ENCODE assay signal across 1 mouse cellular context in the genomic region with DNA sequence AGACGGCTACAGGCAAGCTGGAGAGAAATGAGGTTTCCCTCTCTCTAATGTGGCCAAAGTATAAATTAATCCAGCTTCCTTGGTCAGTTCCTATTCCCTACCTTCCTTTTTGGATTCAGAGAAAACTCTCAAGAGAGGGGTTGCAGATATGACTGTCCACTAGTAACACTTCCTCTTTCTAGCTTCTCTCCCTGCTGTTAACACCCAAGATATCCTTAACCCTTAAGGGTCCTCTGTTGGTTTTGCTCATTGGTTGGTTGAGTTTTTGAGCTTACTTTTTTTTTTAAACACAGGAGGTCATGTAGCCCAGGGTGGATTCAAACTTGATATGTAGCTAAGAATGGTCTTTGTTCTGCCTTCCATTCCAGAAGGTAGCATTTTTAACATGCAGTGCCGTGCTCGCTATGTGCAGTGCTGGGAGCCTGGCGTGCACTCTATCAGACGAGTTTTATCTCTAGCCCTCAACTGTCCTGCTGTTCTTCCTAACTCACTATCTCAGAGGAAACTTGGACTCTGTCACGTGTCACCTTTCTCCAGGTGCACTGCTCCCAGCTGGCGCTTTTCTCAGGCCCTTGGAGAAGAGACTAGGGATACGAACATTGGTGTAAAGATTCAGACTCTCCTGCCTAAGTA.
TF ChIP-seq lines count a peak whose summit lies in the region.

No protein-coding gene starts in this region.

TF ChIP-seq in CH12.LX, 34 proteins besides CTCF, POLR2A, EP300 and RAD21:
- peak; percentile 73 for TF ChIP-seq JUND (conservative IDR thresholded peaks at IDR 0.05; ENCODE audit: low read depth, low read length)
- peak; percentile 32; the same call in 1 of the 2 replicates for TF ChIP-seq JUN (IDR thresholded peaks at IDR 0.05; ENCODE audit: insufficient read depth, low read depth, low read length)
- TF ChIP-seq USF2 (conservative IDR thresholded peaks at IDR 0.05; ENCODE audit: low read depth, low read length): no peak
- no peak for TF ChIP-seq ETS1 (conservative IDR thresholded peaks at IDR 0.05; ENCODE audit: low read depth, low read length)
- peak; percentile 79 for TF ChIP-seq RCOR1 (conservative IDR thresholded peaks at IDR 0.05; ENCODE audit: low read depth, low read length)
- TF ChIP-seq IRF4 (IDR thresholded peaks at IDR 0.05; ENCODE audit: low read depth, low read length): peak; percentile 94
